Mouse (Mus musculus) cerebellum, postnatal 10 days (tissue): ENCODE results near the gene Mid1.
"Not testable (repeated sequence)": the region's sequence is repeated elsewhere in the genome, so short reads cannot be mapped to it uniquely, and the experiment has no call there.

Experiments used
- DNase-seq, 2 experiments: peaks; one replicate each; pipeline ENCODE4 v3.0.0; 2021; ENCODE audit warnings: mixed read lengths in 2 of 2

The Mid1 gene

GRCm38 (mm10) chrX:169972791-169973494, 287.9 kb downstream of the Mid1 start:
- peak in 1 of 2 experiments; percentile 14 for DNase-seq

GRCm38 (mm10) chrX:169973806-169974205, 288.8 kb downstream of the Mid1 start:
- DNase-seq: peak; percentile 12 to 13

DNA sequence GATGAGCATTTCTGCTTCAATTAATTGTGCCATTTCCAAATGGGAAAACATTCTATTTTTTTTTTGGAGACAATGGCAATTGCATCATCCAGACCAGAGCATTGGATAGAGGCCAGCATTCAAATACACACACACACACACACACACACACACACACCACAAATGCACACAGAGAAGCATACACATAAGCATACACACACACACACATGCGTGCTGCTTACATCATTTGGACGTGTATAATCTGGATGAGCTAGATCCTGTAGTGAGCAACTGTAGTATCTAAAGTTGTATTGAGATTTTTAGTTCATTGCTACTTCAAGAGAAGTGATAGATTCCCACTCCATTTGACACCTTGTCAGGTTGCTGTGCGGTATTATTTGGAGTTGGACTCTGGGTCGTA, 289.5 kb downstream of the Mid1 start:
- DNase-seq: peak; percentile 25 to 33

GRCm38 (mm10) chrX:169974974-169975373, 290.0 kb downstream of the Mid1 start:
- DNase-seq: peak in 1 of 2 experiments; percentile 10

DNA sequence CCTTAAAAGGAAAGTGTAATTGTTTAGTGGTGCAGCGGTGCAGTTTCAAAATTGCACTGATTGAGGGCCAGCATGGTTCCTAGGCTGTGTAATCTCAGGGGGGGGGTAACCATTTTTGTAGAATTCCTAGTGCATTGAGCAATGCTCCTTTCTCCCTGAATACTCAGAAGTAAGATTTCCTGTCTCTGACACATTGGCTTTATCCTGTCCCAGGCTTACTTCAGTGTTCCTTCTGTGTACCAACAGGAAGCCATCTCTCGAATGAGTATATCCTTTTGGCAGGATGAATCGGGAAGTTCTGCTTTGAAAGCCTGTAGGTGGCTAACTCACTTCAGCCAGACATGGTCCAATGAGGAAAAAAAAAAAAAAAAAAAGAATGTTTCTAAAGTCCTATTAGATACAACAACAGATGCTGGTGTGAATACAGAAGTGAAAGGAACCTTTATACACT, 290.7 kb downstream of the Mid1 start:
- DNase-seq: not testable (repeated sequence)

DNA sequence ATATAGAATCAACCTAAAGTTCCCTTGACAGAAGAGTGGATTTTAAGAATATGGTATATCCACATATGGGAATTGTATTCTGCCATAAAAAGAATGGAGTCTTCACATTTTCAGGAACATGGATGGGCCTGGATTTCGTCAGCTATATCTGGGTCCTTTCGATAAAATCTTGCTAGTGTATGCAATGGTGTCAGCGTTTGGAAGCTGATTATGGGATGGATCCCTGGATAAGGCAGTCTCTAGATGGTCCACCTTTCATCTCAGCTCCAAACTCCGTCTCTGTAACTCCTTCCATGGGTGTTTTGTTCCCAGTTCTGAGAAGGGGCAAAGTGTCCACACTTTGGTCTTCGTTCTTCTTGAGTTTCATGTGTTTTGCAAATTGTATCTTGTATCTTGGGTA, 291.3 kb downstream of the Mid1 start:
- not testable (repeated sequence) for DNase-seq

GRCm38 (mm10) chrX:169977856-169978435, 292.9 kb downstream of the Mid1 start:
- peak in 1 of 2 experiments; percentile 14 for DNase-seq

DNA sequence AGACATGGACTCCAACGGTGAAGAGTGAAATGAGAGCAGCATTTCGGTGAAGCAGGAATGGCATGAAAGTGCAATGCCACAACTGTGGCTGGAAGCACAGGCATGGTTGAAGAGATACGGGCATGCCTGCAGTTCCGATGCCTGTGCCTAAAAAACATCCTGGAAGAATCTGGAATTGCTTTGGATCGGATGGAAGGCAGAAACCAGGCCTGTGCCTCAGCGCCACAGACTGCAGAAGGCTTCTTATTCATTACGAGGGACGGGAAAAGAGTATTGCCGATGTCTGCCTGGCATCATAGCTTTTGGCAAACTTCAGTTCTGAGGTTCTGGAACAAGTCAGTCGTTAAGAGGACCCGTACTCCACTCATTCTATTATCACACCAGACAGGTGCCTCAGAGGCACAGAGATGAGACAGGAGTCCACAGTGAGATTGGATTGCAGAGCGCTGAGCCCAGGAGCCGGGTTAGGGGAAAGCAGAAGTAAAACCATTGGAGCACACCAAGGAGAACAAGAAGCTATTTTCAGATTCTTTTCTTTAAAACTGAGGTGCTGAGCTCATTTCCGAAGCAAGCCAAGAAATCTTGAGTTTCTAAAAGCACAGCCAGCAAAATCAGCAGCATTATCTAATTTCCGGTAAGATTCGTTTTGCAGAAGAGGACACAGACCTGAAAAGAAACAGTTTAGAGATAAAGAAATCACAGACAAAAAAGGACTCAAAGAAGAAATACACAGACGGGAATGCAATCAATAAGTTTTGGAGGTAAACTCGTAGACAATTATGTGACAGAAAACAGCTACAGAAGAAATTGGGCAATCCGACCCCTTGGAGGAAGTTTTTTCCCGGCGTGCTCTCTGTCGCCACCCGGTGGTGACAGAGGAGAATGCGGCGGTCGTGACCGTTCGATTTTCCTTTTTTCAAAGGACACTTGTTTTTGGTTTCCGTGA, 293.7 kb downstream of the Mid1 start:
- DNase-seq: peak; percentile 85

- DNase-seq: peak in 1 of 2 experiments; percentile 32
These were observed 294.6 kb downstream of the Mid1 start for GRCm38 (mm10) chrX:169979461-169980202.

DNA sequence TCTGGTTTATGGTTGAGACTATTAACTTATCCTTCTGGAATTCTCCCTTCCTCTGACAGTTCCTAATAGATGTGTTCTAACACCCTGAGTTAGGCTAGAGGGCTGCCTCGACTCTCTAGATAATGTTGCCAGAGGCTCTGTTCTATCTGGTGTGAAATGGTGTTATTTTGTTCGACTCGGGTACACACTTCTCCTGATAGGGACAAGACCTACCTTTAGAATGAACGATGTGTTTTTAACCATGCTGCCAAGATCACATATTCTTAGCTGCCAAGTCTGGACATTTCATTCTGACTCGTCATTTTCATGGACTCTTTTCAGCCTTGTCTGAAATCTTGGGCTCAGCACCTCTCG, 295.2 kb downstream of the Mid1 start:
- DNase-seq: peak in 1 of 2 experiments; percentile 6

- peak in 1 of 2 experiments; percentile 12 for DNase-seq
These were observed 295.9 kb downstream of the Mid1 start for GRCm38 (mm10) chrX:169980809-169981289.

DNA sequence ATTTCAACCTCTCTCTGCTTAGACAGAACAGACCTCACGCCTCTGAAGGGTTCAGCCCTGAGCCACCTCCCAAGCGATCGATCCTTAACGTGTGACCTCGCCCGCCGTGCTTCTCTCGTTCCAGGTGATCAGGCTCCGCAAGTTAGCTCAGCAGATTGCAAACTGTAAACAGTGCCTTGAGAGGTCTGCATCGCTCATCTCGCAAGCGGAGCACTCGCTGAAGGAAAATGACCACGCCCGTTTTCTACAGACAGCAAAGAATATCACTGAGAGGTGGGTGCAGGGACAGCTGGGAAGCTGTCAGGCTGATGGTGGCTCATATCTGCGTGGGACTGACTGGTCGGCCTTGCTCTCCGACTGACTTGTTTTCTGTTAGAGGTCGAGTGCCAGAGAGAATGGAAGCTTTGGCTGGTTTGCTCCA, 296.8 kb downstream of the Mid1 start:
- peak in 1 of 2 experiments; percentile 28 for DNase-seq

DNA sequence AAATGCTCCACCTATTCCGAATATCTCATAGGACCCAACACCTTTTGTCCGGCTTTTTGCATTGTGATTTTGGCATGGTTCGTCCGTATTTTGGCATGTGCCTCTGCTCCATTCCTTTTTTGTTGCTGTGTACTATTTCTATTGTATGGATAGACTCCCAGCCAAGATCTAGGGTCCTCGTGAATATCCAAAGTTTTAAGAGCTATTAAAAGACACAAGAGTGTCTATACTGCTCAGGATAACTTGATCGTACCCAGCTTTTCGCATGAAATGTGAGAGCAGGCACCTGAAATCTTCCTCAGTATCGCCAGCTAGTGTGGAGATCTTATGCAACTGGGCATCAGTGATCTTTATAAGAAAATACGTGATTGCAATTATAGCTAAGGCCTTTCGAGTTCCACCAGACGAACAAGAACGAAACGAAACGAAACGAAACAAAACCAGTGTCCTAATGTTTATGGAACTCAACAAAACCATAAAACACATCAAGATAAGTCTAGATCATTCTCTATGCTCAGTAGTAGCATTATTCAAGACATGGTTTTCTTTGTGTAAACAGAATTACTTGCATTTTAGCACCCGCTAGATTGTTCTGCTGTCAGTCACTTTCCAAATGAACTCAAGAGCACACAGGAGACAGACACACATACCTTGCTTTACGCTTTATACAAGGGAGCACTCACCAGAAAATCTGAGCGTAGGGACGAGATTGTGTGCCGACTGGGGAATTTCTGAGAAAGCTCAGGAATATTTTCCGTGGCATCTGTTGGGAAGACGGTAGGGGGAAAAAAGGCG, 297.8 kb downstream of the Mid1 start:
- DNase-seq: peak in 1 of 2 experiments; percentile 5

GRCm38 (mm10) chrX:169983401-169984165, 298.6 kb downstream of the Mid1 start:
- peak in 1 of 2 experiments; percentile 21 for DNase-seq

- not testable (repeated sequence) for DNase-seq
These were observed 299.3 kb downstream of the Mid1 start for GRCm38 (mm10) chrX:169984331-169984730.

DNA sequence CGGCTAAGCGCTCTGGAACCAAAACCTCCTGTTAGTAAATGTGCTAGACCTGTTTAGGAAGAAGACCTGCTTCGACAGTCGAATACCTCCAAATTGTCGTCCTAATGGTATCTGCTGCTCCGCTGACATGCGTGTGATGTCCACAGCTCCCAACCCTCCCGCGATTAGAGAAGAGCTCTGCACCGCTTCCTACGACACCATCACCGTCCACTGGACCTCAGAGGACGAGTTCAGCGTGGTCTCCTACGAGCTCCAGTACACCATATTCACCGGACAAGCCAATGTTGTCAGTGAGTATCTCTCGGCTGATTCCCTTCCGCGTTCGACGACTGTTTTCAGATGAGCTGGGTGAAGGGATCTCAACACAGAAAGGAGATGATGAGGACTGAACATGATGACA, 299.9 kb downstream of the Mid1 start:
- DNase-seq: peak in 1 of 2 experiments; percentile 32

DNA sequence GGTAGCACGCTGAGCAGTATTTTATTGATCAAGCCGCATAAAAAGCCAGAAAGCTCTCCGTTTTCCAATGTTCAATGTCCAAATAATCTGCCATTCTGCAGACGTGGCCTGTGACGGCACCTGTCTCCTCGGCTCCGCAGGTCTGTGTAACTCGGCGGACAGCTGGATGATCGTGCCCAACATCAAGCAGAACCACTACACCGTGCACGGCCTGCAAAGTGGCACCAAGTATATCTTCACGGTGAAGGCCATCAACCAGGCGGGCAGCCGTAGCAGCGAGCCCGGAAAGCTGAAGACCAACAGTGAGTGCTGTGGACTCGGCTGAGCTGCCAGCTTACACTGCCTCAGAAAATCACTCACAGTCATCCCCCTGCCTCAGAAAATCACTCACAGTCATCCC, 300.8 kb downstream of the Mid1 start:
- DNase-seq: peak in 1 of 2 experiments; percentile 51

GRCm38 (mm10) chrX:169986519-169987367, 301.7 kb downstream of the Mid1 start:
- peak; percentile 92 for DNase-seq

DNA sequence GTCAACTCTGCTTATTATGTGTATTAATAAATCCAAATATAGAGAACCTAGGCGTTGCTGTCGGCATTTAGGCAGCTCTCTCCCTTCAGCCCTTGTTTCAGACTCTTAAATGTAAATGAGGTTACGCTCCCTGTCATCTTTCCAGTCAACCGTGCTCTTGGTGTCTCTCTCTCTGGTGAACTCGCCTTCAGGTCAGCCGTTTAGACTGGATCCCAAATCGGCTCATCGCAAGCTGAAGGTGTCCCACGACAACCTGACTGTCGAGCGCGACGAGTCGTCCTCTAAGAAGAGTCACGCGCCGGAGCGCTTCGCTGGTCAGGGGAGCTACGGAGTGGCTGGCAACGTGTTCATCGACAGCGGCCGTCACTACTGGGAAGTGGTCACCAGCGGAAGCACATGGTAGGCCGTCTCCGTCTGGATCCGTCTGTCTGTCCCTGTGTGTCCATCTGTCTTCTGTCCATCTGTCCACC, 302.4 kb downstream of the Mid1 start:
- DNase-seq: peak; percentile 57 to 70
